Mouse (Mus musculus): ENCODE results near the gene Prr29. TPM values are rescaled to one million over a fixed set of nuclear protein-coding genes. Genes with fewer than 3 reads are reported as not detected.
A peak's percentile ranks its signal among the peaks of the same experiment; 100 is the strongest.

Gene Prr29
- total and polyA plus RNA-seq, 2 experiments = 0.17 TPM; not detected in 1

DNA sequence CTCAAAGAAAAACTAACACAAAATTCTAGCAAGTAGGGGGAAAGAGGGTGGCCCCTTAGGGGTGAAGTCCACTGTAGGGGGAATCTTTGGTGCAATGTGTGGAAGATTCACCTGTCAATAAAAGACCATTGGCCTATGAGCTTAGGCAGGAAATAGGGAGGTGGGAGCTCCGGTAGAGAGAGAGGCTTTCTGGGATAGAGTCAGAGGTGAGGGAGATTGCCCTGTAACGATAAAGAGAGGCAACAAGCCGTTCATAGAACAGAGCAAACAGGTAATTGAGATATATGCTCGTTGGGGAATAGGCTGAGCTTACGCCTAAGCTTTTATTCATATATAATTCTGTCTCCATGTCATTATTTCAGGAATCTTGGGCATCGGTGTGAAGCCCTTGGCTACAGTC, 21.7 kb downstream of the Prr29 start:
- Histone ChIP-seq H3K4me1 (ENCODE audit: control insufficient read depth, insufficient read depth, low read length) (peaks cover 1% of the 10 kb centered on the region; the same call in 1 of the 2 replicates), H3K36me3 (ENCODE audit: control insufficient read depth, insufficient read depth, low read length) (no peaks in the 10 kb centered on the region), H3K79me2 (ENCODE audit: control insufficient read depth, insufficient read depth, low read length) (no peaks in the 10 kb centered on the region), H3K27me3 (ENCODE audit: control insufficient read depth, insufficient read depth, low read length) (no peaks in the 10 kb centered on the region), H3K4me3 (ENCODE audit: insufficient read depth, low read depth, low read length) (no peak overlapping the region), H3K9ac (ENCODE audit: low read depth, low read length) (no peak overlapping the region), H3K27ac (replicated peaks; ENCODE audit: insufficient read depth, low read depth, low read length) (no peak overlapping the region)
- TF ChIP-seq POLR2A (IDR thresholded peaks at IDR 0.05; ENCODE audit: extremely low read depth, insufficient read depth, low read length) (no peak), CTCF (IDR thresholded peaks at IDR 0.05; ENCODE audit: low read depth, low read length) (no peak)
- DNase-seq (ENCODE audit: extremely low read depth, low read depth, low spot score) = no peak
- 62% methylated on average over 6 of the region's 6 CpGs for WGBS

- H3K79me2 ChIP-seq (ENCODE audit: control insufficient read depth, insufficient read depth, low read length) = no peaks in the 10 kb centered on the region
- 77% methylated on average over 6 of the region's 6 CpGs for WGBS
- no peak within 1 kb of the TSS; the same call in 1 of the 2 replicates for H3K4me3 ChIP-seq (ENCODE audit: insufficient read depth, low read depth, low read length)
- H3K4me1 ChIP-seq (ENCODE audit: control insufficient read depth, insufficient read depth, low read length) = peaks cover 3% of the 10 kb centered on the region; the same call in 1 of the 2 replicates
- DNase-seq (ENCODE audit: extremely low read depth, low read depth, low spot score) = no peak
- TF ChIP-seq POLR2A (IDR thresholded peaks at IDR 0.05; ENCODE audit: extremely low read depth, insufficient read depth, low read length) (no peak), CTCF (IDR thresholded peaks at IDR 0.05; ENCODE audit: low read depth, low read length) (no peak)
- H3K27me3 ChIP-seq (ENCODE audit: control insufficient read depth, insufficient read depth, low read length) = no peaks in the 10 kb centered on the region
- no peak within 1 kb of the TSS for H3K9ac ChIP-seq (ENCODE audit: low read depth, low read length)
- no peaks in the 10 kb centered on the region for H3K36me3 ChIP-seq (ENCODE audit: control insufficient read depth, insufficient read depth, low read length)
- 0 out of 2 replicates have a peak within 1 kb of the TSS, but pooled peaks have one; percentile 34 for H3K27ac ChIP-seq (replicated peaks; ENCODE audit: insufficient read depth, low read depth, low read length)
Measured at GRCm38 (mm10) chr11:106387791-106388216, 22.5 kb downstream of the Prr29 start, which contains the start of gene Icam2. Icam2 (minus strand) TSS chr11:106388075.

GRCm38 (mm10) chr11:106389611-106390010, 24.3 kb downstream of the Prr29 start:
- peaks cover 14% of the 10 kb centered on the region for H3K4me1 ChIP-seq (ENCODE audit: control insufficient read depth, insufficient read depth, low read length)
- TF ChIP-seq CTCF (IDR thresholded peaks at IDR 0.05; ENCODE audit: low read depth, low read length) = no peak
- TF ChIP-seq POLR2A (IDR thresholded peaks at IDR 0.05; ENCODE audit: extremely low read depth, insufficient read depth, low read length) = no peak
- 13% methylated on average over 3 of the region's 3 CpGs for WGBS
- peaks cover 4% of the 10 kb centered on the region; the same call in 1 of the 2 replicates for H3K36me3 ChIP-seq (ENCODE audit: control insufficient read depth, insufficient read depth, low read length)
- H3K79me2 ChIP-seq (ENCODE audit: control insufficient read depth, insufficient read depth, low read length) = no peaks in the 10 kb centered on the region
- no peak overlapping the region for H3K9ac ChIP-seq (ENCODE audit: low read depth, low read length)
- no peak for DNase-seq (ENCODE audit: extremely low read depth, low read depth, low spot score)
- no peak overlapping the region for H3K27ac ChIP-seq (replicated peaks; ENCODE audit: insufficient read depth, low read depth, low read length)
- no peak overlapping the region for H3K4me3 ChIP-seq (ENCODE audit: insufficient read depth, low read depth, low read length)
- no peaks in the 10 kb centered on the region for H3K27me3 ChIP-seq (ENCODE audit: control insufficient read depth, insufficient read depth, low read length)

DNA sequence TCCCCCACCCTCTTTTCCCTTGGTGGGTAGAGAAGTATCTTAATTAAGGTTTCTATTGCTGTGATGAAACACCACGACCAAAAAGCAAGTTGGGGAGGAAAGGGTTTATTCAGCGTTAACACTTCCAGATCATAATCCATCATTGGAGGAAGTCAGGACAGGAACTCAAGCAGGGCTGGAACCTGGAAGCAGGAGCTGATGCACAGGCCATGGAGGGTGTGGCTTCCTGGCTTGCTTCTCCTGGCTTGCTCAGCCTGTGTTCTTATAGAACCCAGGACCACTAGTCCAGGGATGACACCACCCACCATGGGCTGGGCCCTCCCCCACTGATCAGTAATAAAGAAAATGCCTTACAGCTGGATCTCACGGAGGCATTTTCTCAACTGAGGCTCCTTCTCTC, 25.5 kb downstream of the Prr29 start:
- H3K4me1 ChIP-seq (ENCODE audit: control insufficient read depth, insufficient read depth, low read length) = peaks cover 14% of the 10 kb centered on the region
- no peak overlapping the region for H3K4me3 ChIP-seq (ENCODE audit: insufficient read depth, low read depth, low read length)
- peaks cover 10% of the 10 kb centered on the region; the same call in 1 of the 2 replicates for H3K36me3 ChIP-seq (ENCODE audit: control insufficient read depth, insufficient read depth, low read length)
- no peaks in the 10 kb centered on the region for H3K27me3 ChIP-seq (ENCODE audit: control insufficient read depth, insufficient read depth, low read length)
- no peak for DNase-seq (ENCODE audit: extremely low read depth, low read depth, low spot score)
- 55% methylated on average over 3 of the region's 3 CpGs for WGBS
- H3K79me2 ChIP-seq (ENCODE audit: control insufficient read depth, insufficient read depth, low read length) = no peaks in the 10 kb centered on the region
- no peak overlapping the region for H3K27ac ChIP-seq (replicated peaks; ENCODE audit: insufficient read depth, low read depth, low read length)
- H3K9ac ChIP-seq (ENCODE audit: low read depth, low read length) = no peak overlapping the region
- no peak for TF ChIP-seq CTCF (IDR thresholded peaks at IDR 0.05; ENCODE audit: low read depth, low read length)
- TF ChIP-seq POLR2A (IDR thresholded peaks at IDR 0.05; ENCODE audit: extremely low read depth, insufficient read depth, low read length) = no peak

DNA sequence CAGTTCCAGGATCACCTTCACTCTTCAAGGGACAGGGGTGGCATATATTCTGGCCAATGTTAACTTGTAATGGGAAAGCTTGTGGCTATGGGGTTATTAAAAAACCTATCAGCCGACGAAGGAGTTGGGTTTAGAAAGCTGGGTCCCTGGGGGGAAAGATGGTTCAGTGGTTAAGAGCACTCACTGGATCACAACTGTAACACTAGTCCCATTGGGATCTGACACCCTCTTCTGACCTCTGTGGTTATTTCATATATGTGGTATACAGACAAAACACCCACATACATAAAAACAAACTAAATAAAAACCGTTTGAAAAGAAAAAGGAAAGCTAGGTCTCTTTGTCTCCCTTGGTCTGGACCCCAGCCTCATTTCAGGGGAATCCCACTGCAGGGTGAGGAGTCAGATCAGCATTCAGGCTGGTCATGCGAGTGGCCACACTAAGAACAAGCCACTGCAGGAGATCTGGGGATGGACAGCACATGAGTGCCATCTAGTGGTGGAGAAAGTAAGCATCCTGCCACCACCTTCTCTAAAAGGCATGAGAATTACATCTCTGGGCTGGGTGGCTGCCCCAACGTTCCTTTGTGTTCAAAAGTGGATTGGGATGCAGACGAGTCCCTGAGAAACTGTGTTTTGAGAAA, 26.4 kb downstream of the Prr29 start:
- whole genome bisulfite sequencing = 31% methylated on average over 6 of the region's 6 CpGs
- TF ChIP-seq CTCF (IDR thresholded peaks at IDR 0.05; ENCODE audit: low read depth, low read length) (peak; percentile 85), POLR2A (IDR thresholded peaks at IDR 0.05; ENCODE audit: extremely low read depth, insufficient read depth, low read length) (no peak)
- H3K27ac ChIP-seq (replicated peaks; ENCODE audit: insufficient read depth, low read depth, low read length) = no peak overlapping the region
- peak; percentile 67 for DNase-seq (ENCODE audit: extremely low read depth, low read depth, low spot score)
- no peaks in the 10 kb centered on the region for H3K79me2 ChIP-seq (ENCODE audit: control insufficient read depth, insufficient read depth, low read length)
- no peak overlapping the region for H3K4me3 ChIP-seq (ENCODE audit: insufficient read depth, low read depth, low read length)
- H3K36me3 ChIP-seq (ENCODE audit: control insufficient read depth, insufficient read depth, low read length) = peaks cover 19% of the 10 kb centered on the region; the same call in 1 of the 2 replicates
- no peak overlapping the region for H3K9ac ChIP-seq (ENCODE audit: low read depth, low read length)
- H3K4me1 ChIP-seq (ENCODE audit: control insufficient read depth, insufficient read depth, low read length) = peaks cover 14% of the 10 kb centered on the region
- no peaks in the 10 kb centered on the region for H3K27me3 ChIP-seq (ENCODE audit: control insufficient read depth, insufficient read depth, low read length)
